ENCODE assay signal across 8 mouse cellular contexts in genomic region chr6:39205650-39206580, GRCm38 (mm10). TPM values are rescaled to one million over a fixed set of nuclear protein-coding genes. Genes with fewer than 3 reads are reported as not detected.
A peak's percentile ranks its signal among the peaks of the same experiment; 100 is the strongest.
DNase-seq lines count a peak whose midpoint lies in the region; ATAC-seq and TF ChIP-seq lines count a peak whose summit lies in the region.

No protein-coding gene starts in this region.

- no peak for TF ChIP-seq POLR2A in bone marrow macrophage, adult 2 months (IDR thresholded peaks at IDR 0.05; ENCODE audit: borderline replicate concordance, low read depth, low read length)

- intact Hi-C loops in left cerebral cortex, postnatal 14 days (cut with DNase I) = loop anchor here (2.0 kb wide), 2 partner anchors 113 to 139 kb away; no protein-coding TSS in a partner anchor

- no peaks in the 10 kb centered on the region for H3K27me3 ChIP-seq in kidney, embryonic 15.5 days
- H3K27me3 ChIP-seq in lung, postnatal 0 days (replicated peaks; ENCODE audit: insufficient read depth, low read length) = no peaks in the 10 kb centered on the region

- peak overlapping the region; percentile 82 for H3K4me2 ChIP-seq in kidney, embryonic 15.5 days
- H3K4me2 ChIP-seq in lung, postnatal 0 days (replicated peaks; ENCODE audit: low read depth, low read length) = peak overlapping the region; percentile 87

- H3K9ac ChIP-seq in kidney, embryonic 15.5 days = peak overlapping the region; percentile 99
- peak overlapping the region; percentile 99 for H3K9ac ChIP-seq in lung, postnatal 0 days (replicated peaks; ENCODE audit: low read depth)

- no peak for TF ChIP-seq EP300 in lung, postnatal 0 days (IDR thresholded peaks at IDR 0.05)

- H3K4me3 ChIP-seq in bone marrow macrophage, adult 2 months (ENCODE audit: insufficient read depth, low read length) = peak overlapping the region; percentile 100
- peak overlapping the region; percentile 99 for H3K4me3 ChIP-seq in kidney, embryonic 15.5 days (replicated peaks)
- H3K4me3 ChIP-seq in lung, postnatal 0 days (ENCODE audit: low read depth, low read length) = peak overlapping the region; percentile 99

- H3K4me1 ChIP-seq in bone marrow macrophage, adult 2 months (ENCODE audit: control insufficient read depth, insufficient read depth, low read length) = peaks cover 6% of the 10 kb centered on the region; the same call in 1 of the 2 replicates
- 0 out of 2 replicates have a peak, but pooled peaks cover 10% of the 10 kb centered on the region for H3K4me1 ChIP-seq in kidney, embryonic 15.5 days
- no peaks in the 10 kb centered on the region for H3K4me1 ChIP-seq in lung, postnatal 0 days (ENCODE audit: insufficient read depth, low read depth, low read length)

- no peak for TF ChIP-seq CTCF in bone marrow macrophage, adult 2 months (IDR thresholded peaks at IDR 0.05; ENCODE audit: low read depth, low read length)
- TF ChIP-seq CTCF in lung, postnatal 0 days (IDR thresholded peaks at IDR 0.05) = no peak

- peak; percentile 16 to 27 for DNase-seq in left cerebral cortex, postnatal 14 days (ENCODE audit: low spot score in 2 of 2)
- DNase-seq in left cerebral cortex, adult 11 months (ENCODE audit: low spot score) = no peak
- peak; percentile 6 for DNase-seq in forelimb bud, embryonic 11.5 days (ENCODE audit: low read depth, low spot score)
- peak; percentile 59 for DNase-seq in lung, postnatal 0 days (ENCODE audit: low spot score)
- peak; percentile 32 for DNase-seq in ovary, postnatal 14 days (ENCODE audit: low spot score)
- no peak for DNase-seq in c-Kit-positive CD71-positive TER-119-positive erythroid progenitor cells, embryonic 14.5 days (ENCODE audit: low spot score)

- no peaks in the 10 kb centered on the region for H3K36me3 ChIP-seq in kidney, embryonic 15.5 days
- H3K36me3 ChIP-seq in lung, postnatal 0 days (ENCODE audit: insufficient read depth, low read length) = no peaks in the 10 kb centered on the region

- peak; percentile 66 for ATAC-seq in kidney, embryonic 15.5 days (replicated peaks; ENCODE audit: low FRiP score)
- peak; percentile 39 for ATAC-seq in lung, postnatal 0 days

- under 1% methylated on average over 80 of the region's 121 CpGs for WGBS in kidney, embryonic 15.5 days
- whole genome bisulfite sequencing in lung, postnatal 0 days = 2% methylated on average over 72 of the region's 121 CpGs

- H3K27ac ChIP-seq in bone marrow macrophage, adult 2 months (ENCODE audit: insufficient read depth, low read depth, low read length) = peak overlapping the region; percentile 87
- peak overlapping the region; percentile 94 for H3K27ac ChIP-seq in kidney, embryonic 15.5 days
- peak overlapping the region; percentile 100 for H3K27ac ChIP-seq in lung, postnatal 0 days (ENCODE audit: low read length)

- no peaks in the 10 kb centered on the region for H3K9me3 ChIP-seq in kidney, embryonic 15.5 days (replicated peaks)
- no peaks in the 10 kb centered on the region for H3K9me3 ChIP-seq in lung, postnatal 0 days (ENCODE audit: low read length)

RNA-seq across cellular contexts. Expression of gene Kdm7a, which starts 0.7 kb away (rescaled TPM):
- total RNA-seq in left cerebral cortex, postnatal 14 days (2021) = 10 to 100 TPM; 25.2 to 31.9 TPM
- 26.3 and 29.3 TPM in 2 replicates for polyA plus RNA-seq in bone marrow macrophage, adult 2 months (2012; ENCODE audit: insufficient read depth, insufficient read length, missing spikeins)
- 6.4 and 6.7 TPM in 2 replicates for polyA plus RNA-seq in kidney, embryonic 15.5 days (2015; fragmentation: Nextera tagmentation; extraction: Ambion mirVana)
- polyA plus RNA-seq in lung, postnatal 0 days (2015; fragmentation: Nextera tagmentation; extraction: Ambion mirVana) = 5.1 and 6.7 TPM in 2 replicates

Comparison
In these comparisons a context has a peak if more than half of its experiments do, and no peak if none do; other contexts are left out.
1. DNase-seq: peak in left cerebral cortex, postnatal 14 days (2 of 2), forelimb bud, embryonic 11.5 days (single experiment), lung, postnatal 0 days (single experiment) and ovary, postnatal 14 days (single experiment); none in left cerebral cortex, adult 11 months (single experiment) and c-Kit-positive CD71-positive TER-119-positive erythroid progenitor cells, embryonic 14.5 days (single experiment).
2. Peak in every context shown above with its lines, with median percentiles within 50 percentile points of each other: H3K27ac ChIP-seq and H3K4me3 ChIP-seq.